Mouse (Mus musculus) CH12.LX (cell line): ENCODE data around the gene Slc35e2.
"Not testable (repeated sequence)": the region's sequence is repeated elsewhere in the genome, so short reads cannot be mapped to it uniquely, and the experiment has no call there.

Experiments
- CTCF ChIP-seq, 2 experiments: IDR thresholded peaks in 1 of 2; conservative IDR thresholded peaks in 1 of 2; 2 replicates each; pipeline ENCODE4 v1.5.1; 2011 to 2012; ENCODE audit warnings: low read depth in 2 of 2, low read length in 2 of 2, improper control_type of control experiment in 1 of 2, inconsistent platforms in 1 of 2, mild to moderate bottlenecking in 1 of 2, moderate library complexity in 1 of 2
- E2F4 ChIP-seq: IDR thresholded peaks from 2 replicates; pipeline ENCODE4 v1.6.1; 2011; ENCODE audit warnings: low read depth, low read length, improper control_type of control experiment; ENCODE audit not compliant: insufficient replicate concordance
- EP300 ChIP-seq: IDR thresholded peaks from 2 replicates; pipeline ENCODE4 v1.6.1; 2011; ENCODE audit warnings: low read length, improper control_type of control experiment
- IRF4 ChIP-seq: IDR thresholded peaks from 2 replicates; pipeline ENCODE4 v1.6.1; 2014; ENCODE audit warnings: low read depth, mild to moderate bottlenecking, inconsistent platforms, low read length, improper control_type of control experiment
- JUND ChIP-seq: conservative IDR thresholded peaks from 2 replicates; pipeline ENCODE4 v1.6.1; 2011; ENCODE audit warnings: low read depth, low read length, improper control_type of control experiment
- MAFK ChIP-seq: IDR thresholded peaks from 2 replicates; pipeline ENCODE4 v1.6.1; 2011; ENCODE audit warnings: low read length, improper control_type of control experiment; ENCODE audit not compliant: insufficient replicate concordance
- MAX ChIP-seq: IDR thresholded peaks from 2 replicates; pipeline ENCODE4 v1.6.1; 2011; ENCODE audit warnings: low read length, improper control_type of control experiment
- MAZ ChIP-seq: IDR thresholded peaks from 2 replicates; pipeline ENCODE4 v1.6.1; 2012; ENCODE audit warnings: low read depth, mild to moderate bottlenecking, inconsistent platforms, low read length, improper control_type of control experiment, moderate library complexity
- MXI1 ChIP-seq: IDR thresholded peaks from 2 replicates; pipeline ENCODE4 v1.6.1; 2011; ENCODE audit warnings: mild to moderate bottlenecking, low read depth, low read length, improper control_type of control experiment
- POLR2A ChIP-seq: IDR thresholded peaks from 2 replicates; pipeline ENCODE4 v1.6.1; 2011; ENCODE audit warnings: low read depth, mild to moderate bottlenecking, improper control_type of control experiment, low read length
- TCF12 ChIP-seq: IDR thresholded peaks from 2 replicates; pipeline ENCODE4 v1.6.1; 2014; ENCODE audit warnings: low read depth, mild to moderate bottlenecking, inconsistent platforms, low read length, improper control_type of control experiment
- USF1 ChIP-seq: IDR thresholded peaks from 2 replicates; pipeline ENCODE4 v1.6.1; 2014; ENCODE audit warnings: low read depth, mild to moderate bottlenecking, inconsistent platforms, low read length, improper control_type of control experiment
- ZC3H11A ChIP-seq: IDR thresholded peaks from 2 replicates; pipeline ENCODE4 v1.6.1; 2012; ENCODE audit warnings: low read depth, mild to moderate bottlenecking, inconsistent platforms, low read length, improper control_type of control experiment
- ZMIZ1 ChIP-seq: IDR thresholded peaks from 2 replicates; pipeline ENCODE4 v1.6.1; 2012; ENCODE audit warnings: low read depth, mild to moderate bottlenecking, inconsistent platforms, low read length, improper control_type of control experiment

- TF ChIP-seq ZMIZ1; POLR2A; CTCF (conservative IDR thresholded peaks at IDR 0.05 in 1 of 2, IDR thresholded peaks at IDR 0.05 in 1 of 2; ENCODE audit: low read depth in 2 of 2, low read length in 2 of 2); ZC3H11A; IRF4; JUND; EP300; TCF12; MAZ; USF1; MAFK; MAX; E2F4; MXI1: not testable (repeated sequence)
Observed at GRCm38 (mm10) chr4:155570315-155570714, 30.9 kb upstream of the Slc35e2 start.
